Mouse (Mus musculus): Measurements from ENCODE around the gene Dmrt1. TPM values are rescaled to one million over a fixed set of nuclear protein-coding genes. Genes with fewer than 3 reads are reported as not detected.

The Dmrt1 gene
- polyA plus RNA-seq, 1 experiment, result not detected

- Histone ChIP-seq H3K9me3 (no peaks in the 10 kb centered on the region), H3K4me3 (replicated peaks) (no peak overlapping the region), H3K36me3 (replicated peaks; ENCODE audit: low read length) (no peaks in the 10 kb centered on the region), H3K4me1 (no peaks in the 10 kb centered on the region), H3K27me3 (replicated peaks) (no peaks in the 10 kb centered on the region)
- TF ChIP-seq GATA1 (IDR thresholded peaks at IDR 0.05; ENCODE audit: borderline replicate concordance, low read length) (no peak), FLI1 (IDR thresholded peaks at IDR 0.05; ENCODE audit: low read length) (no peak)
Measured at GRCm38 (mm10) chr19:25648701-25649100, 143.3 kb downstream of the Dmrt1 start.

- no peaks in the 10 kb centered on the region for H3K36me3 ChIP-seq (replicated peaks; ENCODE audit: low read length)
- TF ChIP-seq FLI1 (IDR thresholded peaks at IDR 0.05; ENCODE audit: low read length) (no peak), GATA1 (IDR thresholded peaks at IDR 0.05; ENCODE audit: borderline replicate concordance, low read length) (no peak)
- no peaks in the 10 kb centered on the region for H3K9me3 ChIP-seq
- no peaks in the 10 kb centered on the region for H3K27me3 ChIP-seq (replicated peaks)
- H3K4me3 ChIP-seq (replicated peaks), result no peak overlapping the region
- H3K4me1 ChIP-seq, result no peaks in the 10 kb centered on the region
Measured at GRCm38 (mm10) chr19:25650474-25650873, 145.1 kb downstream of the Dmrt1 start.

- Histone ChIP-seq H3K27me3 (replicated peaks) (no peaks in the 10 kb centered on the region), H3K36me3 (replicated peaks; ENCODE audit: low read length) (no peaks in the 10 kb centered on the region), H3K9me3 (no peaks in the 10 kb centered on the region), H3K4me3 (replicated peaks) (no peak overlapping the region), H3K4me1 (no peaks in the 10 kb centered on the region)
- TF ChIP-seq GATA1 (IDR thresholded peaks at IDR 0.05; ENCODE audit: borderline replicate concordance, low read length), result no peak
- TF ChIP-seq FLI1 (IDR thresholded peaks at IDR 0.05; ENCODE audit: low read length), result no peak
Measured at GRCm38 (mm10) chr19:25652560-25652959, 147.1 kb downstream of the Dmrt1 start.

Other genes starting within 250 kb of the Dmrt1 start
- gene Dmrt3, start 104.7 kb downstream of the Dmrt1 start, polyA plus RNA-seq (2012; ENCODE audit: insufficient read depth, low replicate concordance), result not detected in 2 replicates
- gene Dmrt2, start 166.8 kb downstream of the Dmrt1 start, polyA plus RNA-seq (2012; ENCODE audit: insufficient read depth, low replicate concordance), result 0.11 TPM in 1 of 2 replicates, not detected in the other